Mouse (Mus musculus): ENCODE measurements at regions not wholly inside any gene's neighbourhood (a gene's known extent, or its start where the extent isn't known, plus 50 kb on each side); places are given as distances from the start of the nearest gene placed in this dataset.
A peak's percentile ranks its signal among the peaks of the same experiment; 100 is the strongest.

- no peaks in the 10 kb centered on the region for H3K27me3 ChIP-seq (ENCODE audit: control insufficient read depth, insufficient read depth, low read length)
- no peak for ATAC-seq (ENCODE audit: insufficient number of reproducible peaks, insufficient read depth, low FRiP score, low read depth)
- H3K9me3 ChIP-seq (ENCODE audit: control insufficient read depth, low read length) = no peaks in the 10 kb centered on the region
- no peak overlapping the region for H3K4me2 ChIP-seq (ENCODE audit: low read length)
- no peaks in the 10 kb centered on the region for H3K36me3 ChIP-seq (ENCODE audit: control insufficient read depth, insufficient read depth, low read length)
- peaks cover under 1 to 2% of the 10 kb centered on the region in 2 experiments; a peak in 2 of 4 replicates for H3K4me1 ChIP-seq (ENCODE audit: control insufficient read depth in 2 of 2, insufficient read depth in 2 of 2, low read length in 2 of 2)
- WGBS = 65% methylated on average over 3 of the region's 3 CpGs
- no peak overlapping the region for H3K4me3 ChIP-seq (ENCODE audit: control insufficient read depth in 1 of 2, insufficient read depth in 1 of 2, low read depth in 1 of 2, low read length in 2 of 2)
- no peak overlapping the region for H3K9ac ChIP-seq (ENCODE audit: low read length)
- H3K27ac ChIP-seq (replicated peaks in 1 of 2; ENCODE audit: control insufficient read depth in 1 of 2, insufficient read depth in 1 of 2, low read depth in 2 of 2, low read length in 2 of 2) = no peak overlapping the region
Measured at GRCm38 (mm10) chr10:83852806-83853205, 130.1 kb downstream of the 1500009L16Rik start.

DNA sequence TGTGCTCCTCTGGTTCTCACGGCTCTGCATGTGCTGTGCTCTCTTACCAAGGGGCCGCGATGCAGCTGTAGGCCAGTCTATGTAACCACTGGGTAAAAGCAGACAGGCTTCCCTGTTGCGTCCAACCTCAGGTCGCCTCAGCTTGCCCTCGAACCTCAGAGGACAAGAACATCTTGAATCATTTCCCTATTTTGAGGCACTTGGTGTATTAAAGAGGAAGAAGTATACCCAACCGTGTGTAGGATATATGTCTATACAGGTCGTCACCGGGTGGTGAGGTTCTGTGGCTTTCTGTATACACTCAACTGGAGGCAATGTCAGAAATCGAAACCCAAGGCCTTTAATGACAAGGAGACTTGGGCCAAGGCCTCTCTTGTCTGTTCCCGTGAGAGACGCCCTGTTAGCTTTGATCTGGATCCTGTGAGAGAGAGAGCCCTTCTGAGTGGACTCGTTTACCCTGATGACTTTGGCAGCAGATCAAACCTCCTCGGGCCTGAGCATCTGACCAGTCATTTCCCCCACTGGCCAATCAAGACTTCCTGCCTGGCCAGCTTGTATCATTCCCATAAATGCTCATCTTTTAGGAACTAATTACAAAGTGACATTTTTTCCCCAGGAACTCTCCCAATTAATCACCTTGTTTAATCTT lies 135.3 kb downstream of the 1500009L16Rik start:
- Histone ChIP-seq H3K27me3 (ENCODE audit: control insufficient read depth, insufficient read depth, low read length) (no peaks in the 10 kb centered on the region), H3K4me3 (ENCODE audit: control insufficient read depth in 1 of 2, insufficient read depth in 1 of 2, low read depth in 1 of 2, low read length in 2 of 2) (no peak overlapping the region), H3K27ac (replicated peaks in 1 of 2; ENCODE audit: control insufficient read depth in 1 of 2, insufficient read depth in 1 of 2, low read depth in 2 of 2, low read length in 2 of 2) (no peak overlapping the region), H3K9ac (ENCODE audit: low read length) (no peak overlapping the region), H3K4me2 (ENCODE audit: low read length) (no peak overlapping the region), H3K36me3 (ENCODE audit: control insufficient read depth, insufficient read depth, low read length) (no peaks in the 10 kb centered on the region), H3K4me1 (ENCODE audit: control insufficient read depth in 2 of 2, insufficient read depth in 2 of 2, low read length in 2 of 2) (peaks cover 2 to 11% of the 10 kb centered on the region in 2 experiments; a peak in 3 of 4 replicates), H3K9me3 (ENCODE audit: control insufficient read depth, low read length) (no peaks in the 10 kb centered on the region)
- 70% methylated on average over 14 of the region's 14 CpGs for WGBS
- no peak for ATAC-seq (ENCODE audit: insufficient number of reproducible peaks, insufficient read depth, low FRiP score, low read depth)

DNA sequence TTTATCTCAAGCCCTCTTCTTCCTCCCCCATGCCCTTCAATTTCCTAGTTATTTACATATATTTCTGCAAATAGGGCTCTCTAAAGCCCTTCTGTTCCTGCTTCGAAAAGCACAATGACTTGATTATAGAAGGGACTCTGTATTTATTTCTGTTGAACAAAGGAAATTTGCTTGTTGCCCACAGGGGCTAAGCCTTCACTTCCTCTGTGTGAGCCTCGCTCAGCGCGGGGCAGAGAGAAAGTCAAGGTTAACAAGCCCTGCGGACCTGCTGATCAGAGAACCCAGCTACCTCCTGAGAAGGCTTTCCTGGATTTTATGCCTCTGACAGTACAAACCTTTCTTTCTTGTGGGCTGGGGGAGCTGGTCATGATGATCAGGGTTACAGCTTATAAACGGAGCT lies 136.0 kb downstream of the 1500009L16Rik start:
- H3K4me1 ChIP-seq (ENCODE audit: control insufficient read depth in 2 of 2, insufficient read depth in 2 of 2, low read length in 2 of 2) = peaks cover 2 to 11% of the 10 kb centered on the region in 2 experiments; a peak in 3 of 4 replicates
- no peaks in the 10 kb centered on the region for H3K27me3 ChIP-seq (ENCODE audit: control insufficient read depth, insufficient read depth, low read length)
- ATAC-seq (ENCODE audit: insufficient number of reproducible peaks, insufficient read depth, low FRiP score, low read depth) = no peak
- no peak overlapping the region for H3K4me2 ChIP-seq (ENCODE audit: low read length)
- H3K27ac ChIP-seq (replicated peaks in 1 of 2; ENCODE audit: control insufficient read depth in 1 of 2, insufficient read depth in 1 of 2, low read depth in 2 of 2, low read length in 2 of 2) = peak overlapping the region in 1 of 2 experiments; percentile 44; a peak in 1 of 4 replicates
- H3K36me3 ChIP-seq (ENCODE audit: control insufficient read depth, insufficient read depth, low read length) = no peaks in the 10 kb centered on the region
- 74% methylated on average over 6 of the region's 6 CpGs for WGBS
- no peak overlapping the region for H3K9ac ChIP-seq (ENCODE audit: low read length)
- no peaks in the 10 kb centered on the region for H3K9me3 ChIP-seq (ENCODE audit: control insufficient read depth, low read length)
- H3K4me3 ChIP-seq (ENCODE audit: control insufficient read depth in 1 of 2, insufficient read depth in 1 of 2, low read depth in 1 of 2, low read length in 2 of 2) = no peak overlapping the region

DNA sequence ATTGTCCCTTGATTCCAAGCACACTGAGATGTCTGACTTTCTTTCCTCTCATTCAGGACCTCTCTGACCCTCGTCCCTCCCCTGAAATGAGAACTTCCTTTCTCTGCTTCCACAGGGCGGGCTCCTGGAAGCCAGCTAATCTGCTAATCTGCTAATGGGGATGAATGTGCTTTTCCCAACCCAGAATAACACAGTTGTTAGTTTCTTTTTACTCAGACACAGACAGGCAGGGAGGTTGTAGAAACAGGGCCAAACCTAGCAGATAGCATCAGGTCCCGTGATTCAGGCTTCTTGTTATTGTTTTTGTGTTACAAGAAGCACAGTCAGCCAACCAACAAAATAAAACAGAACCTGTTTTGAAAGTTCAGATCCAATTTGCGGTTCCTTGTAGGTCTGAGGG lies 137.0 kb downstream of the 1500009L16Rik start:
- no peaks in the 10 kb centered on the region for H3K36me3 ChIP-seq (ENCODE audit: control insufficient read depth, insufficient read depth, low read length)
- no peaks in the 10 kb centered on the region for H3K9me3 ChIP-seq (ENCODE audit: control insufficient read depth, low read length)
- 49% methylated on average over 4 of the region's 4 CpGs for WGBS
- H3K27ac ChIP-seq (replicated peaks in 1 of 2; ENCODE audit: control insufficient read depth in 1 of 2, insufficient read depth in 1 of 2, low read depth in 2 of 2, low read length in 2 of 2) = peak overlapping the region in 1 of 2 experiments; percentile 8; a peak in 1 of 4 replicates
- ATAC-seq (ENCODE audit: insufficient number of reproducible peaks, insufficient read depth, low FRiP score, low read depth) = no peak
- no peak overlapping the region for H3K4me3 ChIP-seq (ENCODE audit: control insufficient read depth in 1 of 2, insufficient read depth in 1 of 2, low read depth in 1 of 2, low read length in 2 of 2)
- no peaks in the 10 kb centered on the region for H3K27me3 ChIP-seq (ENCODE audit: control insufficient read depth, insufficient read depth, low read length)
- H3K4me2 ChIP-seq (ENCODE audit: low read length) = no peak overlapping the region
- H3K4me1 ChIP-seq (ENCODE audit: control insufficient read depth in 2 of 2, insufficient read depth in 2 of 2, low read length in 2 of 2) = peaks cover 2 to 11% of the 10 kb centered on the region in 2 experiments; a peak in 3 of 4 replicates
- no peak overlapping the region for H3K9ac ChIP-seq (ENCODE audit: low read length)

GRCm38 (mm10) chr10:83861574-83862190 lies 139.0 kb downstream of the 1500009L16Rik start:
- no peak overlapping the region for H3K27ac ChIP-seq (replicated peaks in 1 of 2; ENCODE audit: control insufficient read depth in 1 of 2, insufficient read depth in 1 of 2, low read depth in 2 of 2, low read length in 2 of 2)
- ATAC-seq (ENCODE audit: insufficient number of reproducible peaks, insufficient read depth, low FRiP score, low read depth) = no peak
- H3K4me1 ChIP-seq (ENCODE audit: control insufficient read depth in 2 of 2, insufficient read depth in 2 of 2, low read length in 2 of 2) = peaks cover 9 to 22% of the 10 kb centered on the region in 2 experiments
- no peak overlapping the region for H3K4me2 ChIP-seq (ENCODE audit: low read length)
- H3K27me3 ChIP-seq (ENCODE audit: control insufficient read depth, insufficient read depth, low read length) = no peaks in the 10 kb centered on the region
- no peak overlapping the region for H3K9ac ChIP-seq (ENCODE audit: low read length)
- no peak overlapping the region for H3K4me3 ChIP-seq (ENCODE audit: control insufficient read depth in 1 of 2, insufficient read depth in 1 of 2, low read depth in 1 of 2, low read length in 2 of 2)
- 67% methylated on average over 5 of the region's 5 CpGs for WGBS
- no peaks in the 10 kb centered on the region for H3K9me3 ChIP-seq (ENCODE audit: control insufficient read depth, low read length)
- no peaks in the 10 kb centered on the region for H3K36me3 ChIP-seq (ENCODE audit: control insufficient read depth, insufficient read depth, low read length)

DNA sequence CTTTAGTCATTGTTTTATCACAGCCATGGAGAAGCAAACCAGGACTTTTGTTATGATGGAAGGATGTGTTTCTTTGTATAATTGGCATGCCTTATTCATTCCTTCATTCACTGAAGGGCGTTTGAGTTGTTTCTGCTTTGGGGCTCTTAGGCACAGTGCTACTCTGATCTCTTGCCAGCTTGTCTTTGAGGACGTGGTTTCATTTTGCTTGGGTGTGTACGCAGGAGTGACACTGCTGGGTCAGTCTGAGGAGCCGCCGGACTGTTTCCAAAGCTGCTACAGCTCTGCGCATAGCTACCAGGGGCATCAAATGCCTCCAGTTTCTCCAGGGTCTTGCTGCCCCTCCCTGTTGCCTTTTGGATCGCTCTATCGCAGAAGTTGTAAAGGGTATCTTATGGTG lies 141.9 kb downstream of the 1500009L16Rik start:
- H3K9me3 ChIP-seq (ENCODE audit: control insufficient read depth, low read length) = no peaks in the 10 kb centered on the region
- no peak overlapping the region for H3K4me2 ChIP-seq (ENCODE audit: low read length)
- WGBS = 84% methylated on average over 8 of the region's 8 CpGs
- no peak overlapping the region for H3K4me3 ChIP-seq (ENCODE audit: control insufficient read depth in 1 of 2, insufficient read depth in 1 of 2, low read depth in 1 of 2, low read length in 2 of 2)
- H3K36me3 ChIP-seq (ENCODE audit: control insufficient read depth, insufficient read depth, low read length) = no peaks in the 10 kb centered on the region
- no peaks in the 10 kb centered on the region for H3K27me3 ChIP-seq (ENCODE audit: control insufficient read depth, insufficient read depth, low read length)
- no peak overlapping the region for H3K9ac ChIP-seq (ENCODE audit: low read length)
- ATAC-seq (ENCODE audit: insufficient number of reproducible peaks, insufficient read depth, low FRiP score, low read depth) = no peak
- H3K27ac ChIP-seq (replicated peaks in 1 of 2; ENCODE audit: control insufficient read depth in 1 of 2, insufficient read depth in 1 of 2, low read depth in 2 of 2, low read length in 2 of 2) = no peak overlapping the region
- H3K4me1 ChIP-seq (ENCODE audit: control insufficient read depth in 2 of 2, insufficient read depth in 2 of 2, low read length in 2 of 2) = peaks cover 7 to 10% of the 10 kb centered on the region in 2 experiments

DNA sequence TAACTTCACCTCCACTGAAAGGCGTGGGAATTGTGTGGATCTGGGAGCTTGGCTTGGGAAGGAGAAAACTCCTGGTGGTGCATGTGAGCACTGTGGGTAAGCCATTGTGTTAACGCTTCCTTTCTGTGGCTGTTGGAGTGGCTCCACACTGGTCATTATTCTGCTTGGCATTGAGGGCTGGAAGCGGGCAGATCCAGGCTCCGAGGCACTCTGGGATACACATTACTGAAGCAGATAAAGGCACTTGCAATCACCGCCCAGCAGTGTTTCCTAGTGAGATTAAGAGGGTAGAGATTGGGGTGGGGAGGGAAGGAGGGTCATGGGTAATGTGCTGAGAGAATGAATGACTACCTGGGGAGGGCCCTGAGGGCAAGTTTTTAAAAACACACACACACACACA lies 143.3 kb downstream of the 1500009L16Rik start:
- Histone ChIP-seq H3K27me3 (ENCODE audit: control insufficient read depth, insufficient read depth, low read length) (no peaks in the 10 kb centered on the region), H3K4me1 (ENCODE audit: control insufficient read depth in 2 of 2, insufficient read depth in 2 of 2, low read length in 2 of 2) (peaks cover 7 to 10% of the 10 kb centered on the region in 2 experiments), H3K36me3 (ENCODE audit: control insufficient read depth, insufficient read depth, low read length) (no peaks in the 10 kb centered on the region), H3K4me2 (ENCODE audit: low read length) (no peak overlapping the region), H3K9ac (ENCODE audit: low read length) (no peak overlapping the region), H3K4me3 (ENCODE audit: control insufficient read depth in 1 of 2, insufficient read depth in 1 of 2, low read depth in 1 of 2, low read length in 2 of 2) (no peak overlapping the region), H3K9me3 (ENCODE audit: control insufficient read depth, low read length) (no peaks in the 10 kb centered on the region), H3K27ac (replicated peaks in 1 of 2; ENCODE audit: control insufficient read depth in 1 of 2, insufficient read depth in 1 of 2, low read depth in 2 of 2, low read length in 2 of 2) (peak overlapping the region in 1 of 2 experiments; percentile 43; a peak in 2 of 4 replicates)
- WGBS = 14% methylated on average over 5 of the region's 5 CpGs
- ATAC-seq (ENCODE audit: insufficient number of reproducible peaks, insufficient read depth, low FRiP score, low read depth) = peak; percentile 82
